Mouse (Mus musculus) stomach, embryonic 16.5 days (tissue): ENCODE results near the gene Txndc17. TPM values are rescaled to one million over a fixed set of nuclear protein-coding genes. Genes with fewer than 3 reads are reported as not detected.
"Not testable (repeated sequence)": the region's sequence is repeated elsewhere in the genome, so short reads cannot be mapped to it uniquely, and the experiment has no call there.

Source experiments
- ATAC-seq: fragments of 200-750 bp; cut with Nextera tagmentation; 2 replicates; pipeline ENCODE4 v1.8.0; 2017; ENCODE audit warnings: moderate number of reproducible peaks, moderate TSS enrichment; ENCODE audit not compliant: insufficient read depth, low FRiP score
- H3K27ac ChIP-seq: fragments of 300-500 bp; sonication (generic); 2 replicates; pipeline ENCODE4 v1.5.1; 2014; ENCODE audit warnings: low read length
- H3K27me3 ChIP-seq: fragments of 300-500 bp; sonication (generic); 2 replicates; pipeline ENCODE4 v1.6.1; 2014; ENCODE audit warnings: low read length, control low read depth, mixed read lengths; ENCODE audit not compliant: control insufficient read depth, insufficient read depth
- H3K36me3 ChIP-seq: fragments of 300-500 bp; sonication (generic); 2 replicates; pipeline ENCODE4 v1.6.1; 2014; ENCODE audit warnings: low read length; ENCODE audit not compliant: control insufficient read depth, insufficient read depth
- H3K4me1 ChIP-seq: fragments of 300-500 bp; sonication (generic); 2 replicates; pipeline ENCODE4 v1.6.1; 2014; ENCODE audit warnings: low read length, control low read depth, mixed read lengths; ENCODE audit not compliant: control insufficient read depth, insufficient read depth
- H3K4me2 ChIP-seq: fragments of 300-500 bp; sonication (generic); 2 replicates; pipeline ENCODE4 v1.6.1; 2014; ENCODE audit warnings: low read depth, low read length, mixed read lengths
- H3K4me3 ChIP-seq: fragments of 300-500 bp; sonication (generic); replicated peaks from 2 replicates; pipeline ENCODE4 v1.5.1; 2014; ENCODE audit warnings: mild to moderate bottlenecking, low read length
- H3K9ac ChIP-seq: fragments of 300-500 bp; sonication (generic); 2 replicates; pipeline ENCODE4 v1.6.1; 2014; ENCODE audit warnings: low read length
- H3K9me3 ChIP-seq: fragments of 300-500 bp; sonication (generic); replicated peaks from 2 replicates; pipeline ENCODE4 v1.6.1; 2016; ENCODE audit warnings: low read length, control low read depth; ENCODE audit not compliant: control insufficient read depth
- WGBS: fragments of 180-500 bp; shearing (Covaris S2); extraction: QIAGEN DNeasy Blood & Tissue Kit; methylation state at CpG from one replicate; pipeline ENCODE4 v1.1.7; 2014; 5-methylcytosine and 5-hydroxymethylcytosine counted together
- polyA plus RNA-seq: library from polyadenylated mRNA; unstranded; fragments of >200 nt; fragmentation: Nextera tagmentation; extraction: Ambion mirVana; gene quantifications from 2 replicates; pipeline ENCODE4 v1.2.1, GENCODE M21; 2015

Txndc17 gene
- polyA plus RNA-seq: 234 and 235 TPM in 2 replicates

- Histone ChIP-seq H3K4me1 (peaks cover 8% of the 10 kb centered on the region), H3K27me3 (no peaks in the 10 kb centered on the region), H3K9me3 (no peaks in the 10 kb centered on the region), H3K36me3 (peaks cover 10% of the 10 kb centered on the region; the same call in 1 of the 2 replicates), H3K9ac (peak within 1 kb of the TSS; percentile 83), H3K27ac (peak within 1 kb of the TSS; percentile 70), H3K4me2 (peak within 1 kb of the TSS; percentile 89), H3K4me3 (peak within 1 kb of the TSS; percentile 89)
- ATAC-seq: peak; percentile 94
- under 1% methylated on average over 42 of the region's 42 CpGs for WGBS
Measured at GRCm38 (mm10) chr11:72207204-72207833, at the start of gene Txndc17, which contains the start of gene 4933427D14Rik. Txndc17 (plus strand) TSS chr11:72207547. 4933427D14Rik (minus strand) TSS chr11:72207459.

DNA sequence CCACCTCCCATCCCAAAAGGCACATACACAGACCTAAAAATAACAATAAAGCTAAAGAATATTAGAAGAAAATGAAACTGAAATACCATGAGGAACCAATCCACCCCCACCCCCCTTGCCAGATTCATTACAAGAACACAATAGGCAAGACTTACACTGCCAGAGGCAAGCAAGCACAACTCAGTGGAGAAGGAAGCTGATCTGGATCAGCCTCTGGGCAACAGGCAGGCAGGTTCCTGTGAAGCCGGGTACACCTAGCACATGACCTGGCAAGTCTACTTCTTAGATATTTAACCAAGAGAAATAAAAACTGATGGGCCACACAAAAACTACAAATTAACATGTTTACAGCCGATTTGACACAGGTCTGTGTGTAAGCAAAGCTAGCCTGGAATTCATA, 44.1 kb upstream of the Txndc17 start:
- ATAC-seq: no peak
- no peaks in the 10 kb centered on the region for H3K9me3 ChIP-seq
- no peak overlapping the region for H3K4me3 ChIP-seq
- H3K36me3 ChIP-seq: 0 out of 2 replicates have a peak, but pooled peaks cover 3% of the 10 kb centered on the region
- no peak overlapping the region for H3K4me2 ChIP-seq
- 87% methylated on average over 2 of the region's 2 CpGs for WGBS
- no peaks in the 10 kb centered on the region for H3K27me3 ChIP-seq
- H3K4me1 ChIP-seq: no peaks in the 10 kb centered on the region
- H3K9ac ChIP-seq: no peak overlapping the region
- H3K27ac ChIP-seq: no peak overlapping the region

DNA sequence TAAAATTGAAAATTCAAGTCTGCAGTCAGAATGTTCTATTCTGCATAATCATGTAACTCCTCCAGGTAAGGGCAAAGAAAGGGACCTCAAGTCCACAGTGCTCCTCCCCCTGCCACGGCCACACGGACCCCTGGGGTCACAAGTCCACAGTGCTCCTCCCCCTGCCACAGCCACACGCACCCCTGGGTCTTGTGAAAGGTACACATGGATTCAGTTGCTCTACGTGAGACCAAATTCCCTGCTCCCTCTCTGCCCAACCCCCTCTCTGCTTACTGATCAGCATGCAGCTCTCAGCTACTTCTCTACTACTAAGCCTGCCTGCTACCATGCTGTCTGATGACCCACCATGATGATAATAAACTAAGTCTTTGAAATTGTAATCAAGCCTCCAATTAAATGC, 37.5 kb upstream of the Txndc17 start:
- no peak for ATAC-seq
- 0 out of 2 replicates have a peak, but pooled peaks cover 3% of the 10 kb centered on the region for H3K36me3 ChIP-seq
- H3K4me3 ChIP-seq: no peak overlapping the region
- no peaks in the 10 kb centered on the region for H3K27me3 ChIP-seq
- no peak overlapping the region for H3K27ac ChIP-seq
- no peaks in the 10 kb centered on the region for H3K9me3 ChIP-seq
- WGBS: 77% methylated on average over 4 of the region's 4 CpGs
- H3K4me2 ChIP-seq: no peak overlapping the region
- H3K4me1 ChIP-seq: no peaks in the 10 kb centered on the region
- no peak overlapping the region for H3K9ac ChIP-seq

- not testable (repeated sequence) for H3K4me2 ChIP-seq, H3K27ac ChIP-seq, H3K36me3 ChIP-seq, H3K4me1 ChIP-seq, H3K9me3 ChIP-seq, ATAC-seq, H3K4me3 ChIP-seq, H3K27me3 ChIP-seq, H3K9ac ChIP-seq
- 73% methylated on average over 4 of the region's 4 CpGs for WGBS
Measured at GRCm38 (mm10) chr11:72171906-72172305, 35.4 kb upstream of the Txndc17 start.

GRCm38 (mm10) chr11:72173506-72173905, 33.8 kb upstream of the Txndc17 start:
- Histone ChIP-seq H3K36me3 (peaks cover 5% of the 10 kb centered on the region; the same call in 1 of the 2 replicates), H3K4me2 (no peak overlapping the region), H3K27me3 (no peaks in the 10 kb centered on the region), H3K4me3 (no peak overlapping the region), H3K9me3 (no peaks in the 10 kb centered on the region), H3K9ac (no peak overlapping the region), H3K27ac (no peak overlapping the region), H3K4me1 (no peaks in the 10 kb centered on the region)
- ATAC-seq: no peak
- 88% methylated on average over 5 of the region's 5 CpGs for WGBS

GRCm38 (mm10) chr11:72174721-72175120, 32.6 kb upstream of the Txndc17 start:
- peaks cover 5% of the 10 kb centered on the region; the same call in 1 of the 2 replicates for H3K36me3 ChIP-seq
- H3K27me3 ChIP-seq: no peaks in the 10 kb centered on the region
- no peak overlapping the region for H3K4me3 ChIP-seq
- H3K9ac ChIP-seq: no peak overlapping the region
- H3K4me1 ChIP-seq: no peaks in the 10 kb centered on the region
- 92% methylated on average over 6 of the region's 6 CpGs for WGBS
- no peak for ATAC-seq
- H3K9me3 ChIP-seq: no peaks in the 10 kb centered on the region
- H3K27ac ChIP-seq: no peak overlapping the region
- no peak overlapping the region for H3K4me2 ChIP-seq

- H3K4me2 ChIP-seq: no peak overlapping the region
- H3K27ac ChIP-seq: no peak overlapping the region
- no peak overlapping the region for H3K4me3 ChIP-seq
- no peaks in the 10 kb centered on the region for H3K9me3 ChIP-seq
- ATAC-seq: no peak
- H3K4me1 ChIP-seq: no peaks in the 10 kb centered on the region
- no peaks in the 10 kb centered on the region for H3K27me3 ChIP-seq
- no peak overlapping the region for H3K9ac ChIP-seq
- H3K36me3 ChIP-seq: peaks cover 5% of the 10 kb centered on the region; the same call in 1 of the 2 replicates
- WGBS: 84% methylated on average over 5 of the region's 5 CpGs
Measured at GRCm38 (mm10) chr11:72175966-72176365, 31.4 kb upstream of the Txndc17 start.

- Histone ChIP-seq H3K36me3 (peaks cover 6% of the 10 kb centered on the region), H3K4me3 (no peak overlapping the region), H3K27ac (no peak overlapping the region), H3K4me1 (no peaks in the 10 kb centered on the region), H3K9me3 (no peaks in the 10 kb centered on the region), H3K9ac (no peak overlapping the region), H3K27me3 (no peaks in the 10 kb centered on the region), H3K4me2 (no peak overlapping the region)
- no peak for ATAC-seq
- WGBS: 72% methylated on average over 3 of the region's 3 CpGs
Measured at GRCm38 (mm10) chr11:72176553-72176952, 30.8 kb upstream of the Txndc17 start.

GRCm38 (mm10) chr11:72180556-72180955, 26.8 kb upstream of the Txndc17 start:
- WGBS: 90% methylated on average over 5 of the region's 5 CpGs
- peaks cover 9% of the 10 kb centered on the region for H3K36me3 ChIP-seq
- no peak for ATAC-seq

More at GRCm38 (mm10) chr11:72180556-72180955, 26.8 kb upstream of the Txndc17 start:
- Histone ChIP-seq H3K4me2 (no peak overlapping the region), H3K27me3 (no peaks in the 10 kb centered on the region), H3K9me3 (no peaks in the 10 kb centered on the region), H3K9ac (no peak overlapping the region), H3K4me1 (no peaks in the 10 kb centered on the region), H3K27ac (no peak overlapping the region), H3K4me3 (no peak overlapping the region)
